Mouse (Mus musculus) CH12.LX (cell line): Measurements from ENCODE around the gene Edn2. TPM values are rescaled to one million over a fixed set of nuclear protein-coding genes. Genes with fewer than 3 reads are reported as not detected.

ENCODE experiments used
- DNase-seq: peaks from one replicate; pipeline ENCODE4 v3.0.0-alpha.2; 2013; ENCODE audit errors: extremely low read depth
- H3K27ac ChIP-seq: 2 replicates; pipeline ENCODE4 v1.5.1; 2012; ENCODE audit warnings: low read depth, mild to moderate bottlenecking, control low read depth, moderate library complexity; ENCODE audit not compliant: insufficient read depth
- H3K27me3 ChIP-seq: replicated peaks from 2 replicates; pipeline ENCODE3; 2012; ENCODE audit warnings: inconsistent platforms
- H3K36me3 ChIP-seq, 2 experiments: replicated peaks in 1 of 2; 2 replicates each; pipeline versions ENCODE3 to v1.6.1; 2012; ENCODE audit warnings: inconsistent platforms in 1 of 2, low read length in 1 of 2, mild to moderate bottlenecking in 1 of 2, mixed read lengths in 1 of 2, moderate library complexity in 1 of 2; ENCODE audit not compliant: control insufficient read depth in 1 of 2, insufficient read depth in 1 of 2
- H3K4me1 ChIP-seq, 2 experiments: 2 replicates each; pipeline ENCODE4 v1.6.1; 2012; ENCODE audit warnings: inconsistent platforms in 1 of 2, moderate library complexity in 1 of 2; ENCODE audit not compliant: insufficient read depth in 2 of 2, control insufficient read depth in 1 of 2
- H3K4me2 ChIP-seq: 2 replicates; pipeline ENCODE4 v1.6.1; 2012; ENCODE audit warnings: low read depth, mild to moderate bottlenecking, control low read depth; ENCODE audit not compliant: poor library complexity, insufficient read depth, severe bottlenecking
- H3K4me3 ChIP-seq, 3 experiments: fragments of 150-350 bp in 1 of 3; sonication (generic) in 1 of 3; replicated peaks in 1 of 3; 2 replicates each; pipeline versions ENCODE3 to v1.5.1; 2011 to 2012; ENCODE audit warnings: low read depth in 2 of 3, low read length in 2 of 3, mild to moderate bottlenecking in 2 of 3, moderate library complexity in 2 of 3, control low read depth in 1 of 3, improper control_type of control experiment in 1 of 3, inconsistent platforms in 1 of 3, mixed read lengths in 1 of 3; ENCODE audit not compliant: poor library complexity in 1 of 3
- H3K79me2 ChIP-seq: replicated peaks from 2 replicates; pipeline ENCODE4 v1.6.1; 2012; ENCODE audit warnings: mild to moderate bottlenecking, moderate library complexity; ENCODE audit not compliant: control insufficient read depth, poor library complexity, insufficient read depth, severe bottlenecking; ENCODE audit errors: extremely low read depth
- H3K9ac ChIP-seq: 2 replicates; pipeline ENCODE4 v1.6.1; 2012; ENCODE audit warnings: low read depth, mild to moderate bottlenecking, control low read depth, moderate library complexity; ENCODE audit not compliant: insufficient read depth
- H3K9me3 ChIP-seq: replicated peaks from 2 replicates; pipeline ENCODE3; 2012; ENCODE audit warnings: low read length, inconsistent platforms, mixed read lengths
- BHLHE40 ChIP-seq: IDR thresholded peaks from 2 replicates; pipeline ENCODE4 v1.6.1; 2011; ENCODE audit warnings: mild to moderate bottlenecking, low read depth, low read length, improper control_type of control experiment
- CHD1 ChIP-seq: IDR thresholded peaks from 2 replicates; pipeline ENCODE4 v1.6.1; 2012; ENCODE audit warnings: low read depth, low read length, improper control_type of control experiment, inconsistent platforms
- CHD2 ChIP-seq: IDR thresholded peaks from 2 replicates; pipeline ENCODE4 v1.6.1; 2011; ENCODE audit warnings: low read length, improper control_type of control experiment
- CTCF ChIP-seq, 2 experiments: IDR thresholded peaks in 1 of 2; conservative IDR thresholded peaks in 1 of 2; 2 replicates each; pipeline ENCODE4 v1.5.1; 2011 to 2012; ENCODE audit warnings: low read depth in 2 of 2, low read length in 2 of 2, improper control_type of control experiment in 1 of 2, inconsistent platforms in 1 of 2, mild to moderate bottlenecking in 1 of 2, moderate library complexity in 1 of 2
- ELF1 ChIP-seq: IDR thresholded peaks from 2 replicates; pipeline ENCODE4 v1.6.1; 2014; ENCODE audit warnings: low read depth, mild to moderate bottlenecking, inconsistent platforms, low read length, improper control_type of control experiment
- ETS1 ChIP-seq: conservative IDR thresholded peaks from 2 replicates; pipeline ENCODE4 v1.6.1; 2012; ENCODE audit warnings: low read depth, mild to moderate bottlenecking, inconsistent platforms, low read length, improper control_type of control experiment, moderate library complexity
- GABPA ChIP-seq: IDR thresholded peaks from 2 replicates; pipeline ENCODE4 v1.6.1; 2012; ENCODE audit warnings: low read depth, low read length, improper control_type of control experiment, inconsistent platforms; ENCODE audit not compliant: insufficient replicate concordance
- JUND ChIP-seq: conservative IDR thresholded peaks from 2 replicates; pipeline ENCODE4 v1.6.1; 2011; ENCODE audit warnings: low read depth, low read length, improper control_type of control experiment
- MAFK ChIP-seq: IDR thresholded peaks from 2 replicates; pipeline ENCODE4 v1.6.1; 2011; ENCODE audit warnings: low read length, improper control_type of control experiment; ENCODE audit not compliant: insufficient replicate concordance
- MAX ChIP-seq: IDR thresholded peaks from 2 replicates; pipeline ENCODE4 v1.6.1; 2011; ENCODE audit warnings: low read length, improper control_type of control experiment
- MEF2A ChIP-seq: IDR thresholded peaks from 2 replicates; pipeline ENCODE4 v1.6.1; 2014; ENCODE audit warnings: low read depth, mild to moderate bottlenecking, inconsistent platforms, low read length, improper control_type of control experiment, borderline replicate concordance
- MXI1 ChIP-seq: IDR thresholded peaks from 2 replicates; pipeline ENCODE4 v1.6.1; 2011; ENCODE audit warnings: mild to moderate bottlenecking, low read depth, low read length, improper control_type of control experiment
- NELFE ChIP-seq: IDR thresholded peaks from 2 replicates; pipeline ENCODE4 v1.6.1; 2011; ENCODE audit warnings: low read depth, low read length, improper control_type of control experiment
- NRF1 ChIP-seq: IDR thresholded peaks from 2 replicates; pipeline ENCODE4 v1.6.1; 2014; ENCODE audit warnings: low read depth, mild to moderate bottlenecking, inconsistent platforms, low read length, improper control_type of control experiment, moderate library complexity
- RAD21 ChIP-seq: IDR thresholded peaks from 2 replicates; pipeline ENCODE4 v1.6.1; 2011; ENCODE audit warnings: low read depth, mild to moderate bottlenecking, low read length, improper control_type of control experiment, moderate library complexity
- RCOR1 ChIP-seq: conservative IDR thresholded peaks from 2 replicates; pipeline ENCODE4 v1.6.1; 2012; ENCODE audit warnings: low read depth, mild to moderate bottlenecking, inconsistent platforms, low read length, improper control_type of control experiment
- SIN3A ChIP-seq: IDR thresholded peaks from 2 replicates; pipeline ENCODE4 v1.6.1; 2012; ENCODE audit warnings: low read length, improper control_type of control experiment, inconsistent platforms
- TBP ChIP-seq: conservative IDR thresholded peaks from 2 replicates; pipeline ENCODE4 v1.6.1; 2011; ENCODE audit warnings: low read depth, low read length, improper control_type of control experiment
- TCF12 ChIP-seq: IDR thresholded peaks from 2 replicates; pipeline ENCODE4 v1.6.1; 2014; ENCODE audit warnings: low read depth, mild to moderate bottlenecking, inconsistent platforms, low read length, improper control_type of control experiment
- UBTF ChIP-seq: IDR thresholded peaks from 2 replicates; pipeline ENCODE4 v1.6.1; 2012; ENCODE audit warnings: low read depth, mild to moderate bottlenecking, inconsistent platforms, low read length, improper control_type of control experiment, moderate library complexity
- USF1 ChIP-seq: IDR thresholded peaks from 2 replicates; pipeline ENCODE4 v1.6.1; 2014; ENCODE audit warnings: low read depth, mild to moderate bottlenecking, inconsistent platforms, low read length, improper control_type of control experiment
- USF2 ChIP-seq: conservative IDR thresholded peaks from 2 replicates; pipeline ENCODE4 v1.6.1; 2011; ENCODE audit warnings: low read depth, low read length, improper control_type of control experiment
- ZC3H11A ChIP-seq: IDR thresholded peaks from 2 replicates; pipeline ENCODE4 v1.6.1; 2012; ENCODE audit warnings: low read depth, mild to moderate bottlenecking, inconsistent platforms, low read length, improper control_type of control experiment
- ZMIZ1 ChIP-seq: IDR thresholded peaks from 2 replicates; pipeline ENCODE4 v1.6.1; 2012; ENCODE audit warnings: low read depth, mild to moderate bottlenecking, inconsistent platforms, low read length, improper control_type of control experiment
- ZNF384 ChIP-seq: IDR thresholded peaks from 2 replicates; pipeline ENCODE4 v1.6.1; 2012; ENCODE audit warnings: low read depth, low read length, improper control_type of control experiment, inconsistent platforms
- dilution Hi-C: fragments of 300-500 bp; cut with MboI; formaldehyde crosslinking; loops from 2 replicates; pipeline ENCODE4 v1.14.3; 2020; ENCODE audit warnings: low sequenced_read_pairs; ENCODE audit not compliant: extremely low pct_unique_long_range_greater_than_20kb, extremely low pct_ligation_motif_present
- in situ Hi-C: fragments of 300-500 bp; cut with MboI; formaldehyde crosslinking; loops from 3 replicates; pipeline ENCODE4 v1.14.3; 2019; ENCODE audit warnings: low sequenced_read_pairs, low pct_ligation_motif_present, low pct_unique_long_range_greater_than_20kb, mixed read lengths
- polyA plus RNA-seq: library from polyadenylated mRNA; unstranded; fragments of >175 nt; gene quantifications from 2 replicates; pipeline ENCODE4 v1.2.1, GENCODE M21; 2012; ENCODE audit warnings: low read depth; ENCODE audit not compliant: insufficient read length
- total RNA-seq, 2 experiments: library from RNA; depleted of rRNA; stranded (reverse); fragments of 300-350 nt in 1 of 2; fragments of >200 nt in 1 of 2; gene quantifications; 2 replicates each; pipeline ENCODE4 v1.2.3; 2012 to 2014

The Edn2 gene
- total and polyA plus RNA-seq, 3 experiments = not detected

- no peak overlapping the region for H3K9ac ChIP-seq
- no peak for TF ChIP-seq TBP
- TF ChIP-seq SIN3A = no peak
- no peak for TF ChIP-seq ELF1
- no peak for TF ChIP-seq RAD21
- no peak for TF ChIP-seq USF1
- no peak for TF ChIP-seq MXI1
- TF ChIP-seq CHD1 = no peak
- TF ChIP-seq ETS1 = no peak
- TF ChIP-seq CTCF (conservative IDR thresholded peaks at IDR 0.05 in 1 of 2, IDR thresholded peaks at IDR 0.05 in 1 of 2; ENCODE audit: low read depth in 2 of 2, low read length in 2 of 2) = no peak
- no peak for TF ChIP-seq CHD2
- no peak for TF ChIP-seq ZC3H11A
- TF ChIP-seq USF2 = no peak
- TF ChIP-seq GABPA = no peak
- TF ChIP-seq BHLHE40 = no peak
- no peak for TF ChIP-seq NELFE
- TF ChIP-seq TCF12 = no peak
- no peak for TF ChIP-seq MEF2A
- no peak for TF ChIP-seq UBTF
- no peak for TF ChIP-seq ZMIZ1
- TF ChIP-seq NRF1 = no peak
- no peaks in the 10 kb centered on the region for H3K9me3 ChIP-seq
- H3K79me2 ChIP-seq = no peaks in the 10 kb centered on the region
- H3K36me3 ChIP-seq = no peaks in the 10 kb centered on the region
- peaks cover 80% of the 10 kb centered on the region for H3K27me3 ChIP-seq
- no peak for DNase-seq
- dilution Hi-C loops (no loop called here), in situ Hi-C loops (no loop called here)
- H3K27ac ChIP-seq = no peak overlapping the region
- H3K4me3 ChIP-seq = no peak overlapping the region
- peaks cover 0 to 12% of the 10 kb centered on the region in 2 experiments; a peak in 2 of 4 replicates for H3K4me1 ChIP-seq
- no peak overlapping the region for H3K4me2 ChIP-seq
These were observed 43.4 kb downstream of the Edn2 start for GRCm38 (mm10) chr4:120204357-120204942.

DNA sequence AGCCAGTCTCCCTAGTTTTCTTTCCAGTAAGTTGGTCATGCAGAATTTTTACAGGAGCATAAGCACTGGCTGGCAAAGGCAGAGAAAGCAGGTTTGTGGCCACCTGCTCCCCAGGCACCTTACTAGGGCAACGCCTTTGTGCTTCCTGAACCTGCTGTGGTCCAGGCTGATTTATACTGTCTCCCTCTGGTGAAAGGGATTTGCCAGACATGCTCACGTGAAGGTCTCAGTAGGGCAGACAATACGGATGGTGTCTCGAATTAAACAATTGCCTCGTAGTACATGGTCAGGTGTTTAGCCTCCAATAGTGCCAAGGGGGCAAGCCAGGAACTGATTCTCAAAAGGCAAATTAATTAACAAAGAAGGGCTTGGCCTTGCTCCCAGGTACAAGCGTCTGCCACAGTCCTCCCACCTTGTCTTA, 45.5 kb downstream of the Edn2 start:
- in situ Hi-C loops (no loop called here), dilution Hi-C loops (no loop called here)
- DNase-seq = no peak
- Histone ChIP-seq H3K4me3 (no peak overlapping the region), H3K4me1 (peaks cover 0 to 12% of the 10 kb centered on the region in 2 experiments; a peak in 2 of 4 replicates), H3K27ac (no peak overlapping the region), H3K4me2 (no peak overlapping the region), H3K9ac (no peak overlapping the region), H3K9me3 (no peaks in the 10 kb centered on the region), H3K36me3 (no peaks in the 10 kb centered on the region), H3K27me3 (peaks cover 81% of the 10 kb centered on the region), H3K79me2 (no peaks in the 10 kb centered on the region)
- no peak for TF ChIP-seq CHD2
- TF ChIP-seq ZNF384 = no peak
- no peak for TF ChIP-seq CTCF (conservative IDR thresholded peaks at IDR 0.05 in 1 of 2, IDR thresholded peaks at IDR 0.05 in 1 of 2; ENCODE audit: low read depth in 2 of 2, low read length in 2 of 2)
- no peak for TF ChIP-seq MAX
- TF ChIP-seq ZMIZ1 = no peak
- no peak for TF ChIP-seq JUND
- no peak for TF ChIP-seq ZC3H11A
- TF ChIP-seq USF2 = no peak
- no peak for TF ChIP-seq MAFK
- no peak for TF ChIP-seq CHD1
- no peak for TF ChIP-seq NELFE
- no peak for TF ChIP-seq RCOR1
